Mouse (Mus musculus): ENCODE measurements around the gene Slmap.
A peak's percentile ranks its signal among the peaks of the same experiment; 100 is the strongest.
"Not testable (repeated sequence)": the region's sequence is repeated elsewhere in the genome, so short reads cannot be mapped to it uniquely, and the experiment has no call there.

Gene Slmap

DNA sequence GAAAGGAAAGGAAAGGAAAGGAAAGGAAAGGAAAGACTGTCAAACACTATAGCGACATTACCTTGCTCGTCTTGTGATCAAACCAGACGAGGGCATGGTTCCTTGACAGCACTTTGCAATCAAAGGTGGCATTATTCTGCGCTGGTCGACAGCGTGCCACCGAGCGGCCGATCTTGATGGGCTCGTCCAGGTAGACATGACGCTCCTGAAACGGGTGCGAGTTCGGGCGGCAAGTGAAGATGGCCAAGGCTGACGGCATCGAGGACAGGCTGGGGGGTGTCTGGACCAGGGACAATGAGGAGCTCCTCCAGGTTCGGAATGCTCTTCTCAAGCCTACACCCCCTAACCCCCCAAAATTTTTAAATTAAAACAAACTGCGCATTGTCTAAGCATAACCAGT, 1.5 kb downstream of the Slmap start:
- no peak for DNase-seq (ENCODE audit: low read depth, low spot score)

DNA sequence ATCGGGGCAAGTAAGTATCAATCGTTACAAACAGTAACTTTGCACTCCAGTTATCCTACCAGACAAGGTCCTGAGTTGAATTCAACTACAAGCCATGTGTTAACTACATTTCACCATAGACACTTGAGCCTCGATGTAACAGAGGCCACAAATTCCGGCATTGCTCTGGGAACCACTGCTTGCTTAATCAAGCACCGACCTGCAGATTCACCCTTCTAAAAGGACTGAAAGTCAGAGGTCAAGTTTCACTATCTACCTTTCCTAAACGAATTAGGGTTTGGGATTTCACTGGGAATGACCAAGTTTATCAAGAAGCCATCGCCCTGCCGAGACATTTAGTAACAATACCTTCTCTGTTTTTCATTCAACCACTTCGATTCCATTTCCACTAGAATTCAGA, 2.0 kb downstream of the Slmap start:
- no peak for DNase-seq (ENCODE audit: low read depth, low spot score)

DNA sequence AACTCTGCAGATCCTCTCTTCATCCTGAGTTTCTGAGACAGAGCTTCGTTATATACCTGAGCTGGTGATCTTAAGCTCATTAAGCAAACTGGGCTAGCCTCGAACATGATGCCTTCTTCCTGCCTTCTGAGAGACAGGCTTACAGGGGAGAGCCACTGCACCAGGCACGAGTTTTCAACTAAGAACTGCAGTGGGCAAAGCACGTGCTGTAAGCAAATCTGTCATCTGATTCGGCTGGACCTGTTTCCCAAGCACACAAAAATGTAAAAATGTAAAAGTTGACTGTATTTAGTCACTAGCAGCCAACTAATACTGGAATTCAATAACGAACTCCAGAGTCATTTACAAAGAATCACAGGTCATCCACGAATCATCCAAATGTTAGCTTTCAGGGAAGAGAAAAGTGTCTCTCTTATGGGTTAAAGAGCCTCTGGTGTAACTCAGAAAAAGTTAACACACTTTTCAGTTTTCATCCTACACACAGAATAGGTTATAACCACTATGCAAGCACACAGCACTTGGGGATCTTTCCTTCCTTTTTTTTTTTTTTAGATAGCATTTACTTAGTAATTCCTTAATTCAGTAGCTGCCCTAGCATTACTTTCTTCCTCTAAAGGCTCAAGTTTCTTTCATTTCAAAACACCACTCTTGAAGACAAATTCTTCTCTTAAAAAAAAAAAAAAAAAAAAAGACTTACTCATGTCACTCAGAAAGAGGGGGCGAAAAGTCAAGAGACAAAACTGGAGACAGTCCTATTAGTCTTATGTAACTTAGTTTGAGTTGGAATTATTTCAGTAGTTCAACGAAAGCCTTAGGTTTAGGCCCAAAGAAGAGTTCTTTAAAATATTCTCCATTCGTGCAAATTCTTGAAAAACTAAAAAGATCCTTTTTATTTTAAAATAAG, 3.1 kb downstream of the Slmap start:
- DNase-seq (ENCODE audit: low read depth, low spot score): no peak

DNA sequence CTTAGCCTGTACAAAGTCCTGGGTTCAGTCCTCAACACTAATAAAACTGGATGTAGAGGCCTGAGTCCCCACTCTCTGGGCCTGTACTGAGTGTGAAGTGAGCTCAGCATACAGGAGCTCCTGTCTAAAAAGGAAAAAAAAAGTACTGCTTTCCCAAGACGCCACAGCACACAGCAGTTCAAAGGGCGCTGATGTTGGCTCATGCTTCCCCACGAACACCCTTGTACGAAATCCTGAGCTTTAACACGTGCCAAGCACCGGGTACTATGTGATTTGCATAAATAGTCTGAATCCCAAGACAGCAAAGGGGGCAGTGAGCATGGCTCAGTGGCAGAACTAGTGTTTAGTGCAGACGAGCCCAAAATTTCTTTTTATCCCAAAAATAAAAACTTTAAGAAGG, 4.4 kb downstream of the Slmap start:
- no peak for DNase-seq (ENCODE audit: low read depth, low spot score)

DNA sequence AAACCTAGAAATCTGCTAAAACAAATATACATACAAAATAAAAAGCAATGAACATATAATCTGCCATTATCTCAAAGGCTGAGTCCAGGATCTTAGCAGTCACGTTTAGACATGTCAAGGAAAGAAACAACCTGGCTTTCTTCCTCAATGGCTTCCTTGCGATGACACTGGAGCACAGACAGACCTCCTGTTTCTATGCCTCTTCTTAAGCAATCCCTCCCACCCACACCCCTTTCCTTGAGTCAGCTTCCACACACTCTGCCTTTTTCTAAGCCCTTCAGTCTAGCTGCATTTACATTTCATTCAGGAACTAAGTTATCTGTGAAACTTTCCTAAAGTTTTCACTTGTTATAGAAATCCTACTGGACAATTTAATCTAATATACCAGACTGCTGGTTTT, 6.4 kb downstream of the Slmap start:
- no peak for DNase-seq (ENCODE audit: low read depth, low spot score)

DNA sequence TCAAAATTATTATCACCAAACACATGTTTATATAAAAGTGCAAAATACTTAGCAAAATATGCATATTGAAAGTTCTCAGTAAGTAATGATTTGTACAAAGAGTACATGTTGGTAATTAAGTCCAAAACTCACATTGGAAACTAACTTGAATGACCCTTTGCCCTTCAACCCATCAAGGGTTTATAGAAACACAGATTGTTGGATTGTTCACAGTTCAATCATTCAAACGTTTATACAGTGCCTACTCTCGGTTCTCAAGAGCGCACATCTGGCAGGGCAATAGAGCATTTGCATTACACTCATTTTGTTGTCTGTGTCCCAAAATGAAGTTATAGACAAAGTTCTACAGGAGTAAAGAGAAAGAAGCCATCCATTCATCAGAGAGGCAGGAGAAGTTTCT, 8.8 kb downstream of the Slmap start:
- peak; percentile 57 for DNase-seq (ENCODE audit: low read depth, low spot score)

DNA sequence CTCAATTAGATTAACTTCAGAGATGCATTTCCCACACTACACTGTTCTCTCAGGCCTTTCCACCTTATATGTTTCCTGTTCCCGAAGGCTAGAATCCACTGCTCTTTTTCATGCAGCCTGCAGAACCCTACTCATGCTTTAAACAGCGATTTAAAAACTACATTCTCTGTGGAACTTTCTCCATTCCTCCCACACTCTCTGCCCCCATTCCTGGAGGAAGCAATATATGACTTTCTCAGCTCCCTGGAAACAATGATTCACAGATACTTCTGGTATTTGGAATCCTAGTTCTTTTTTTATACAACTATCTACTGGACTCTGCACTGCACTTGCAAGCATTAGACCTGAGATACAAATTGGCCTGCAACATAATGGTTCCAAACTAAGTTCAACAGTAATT, 11.6 kb downstream of the Slmap start:
- DNase-seq (ENCODE audit: low read depth, low spot score): no peak

DNA sequence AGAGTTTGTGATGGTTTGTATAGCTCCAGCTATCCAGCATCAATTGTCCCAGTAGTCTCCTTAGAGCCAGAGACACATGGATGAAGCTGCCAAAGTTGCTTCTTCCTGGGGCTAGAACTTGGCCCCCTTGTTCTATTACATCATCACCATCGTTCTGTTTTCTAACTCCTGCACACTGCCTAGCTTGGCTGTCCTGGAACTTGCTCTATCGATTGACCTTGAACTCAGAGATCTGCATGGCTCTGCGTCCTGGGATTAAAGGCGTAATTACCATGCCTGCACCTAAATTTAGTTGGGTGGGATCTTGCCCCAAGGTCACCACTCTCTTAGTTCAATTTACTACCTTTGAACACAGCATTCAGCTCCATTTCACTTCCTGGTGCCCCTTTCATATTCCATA, 14.9 kb downstream of the Slmap start:
- peak; percentile 32 for DNase-seq (ENCODE audit: low read depth, low spot score)

DNA sequence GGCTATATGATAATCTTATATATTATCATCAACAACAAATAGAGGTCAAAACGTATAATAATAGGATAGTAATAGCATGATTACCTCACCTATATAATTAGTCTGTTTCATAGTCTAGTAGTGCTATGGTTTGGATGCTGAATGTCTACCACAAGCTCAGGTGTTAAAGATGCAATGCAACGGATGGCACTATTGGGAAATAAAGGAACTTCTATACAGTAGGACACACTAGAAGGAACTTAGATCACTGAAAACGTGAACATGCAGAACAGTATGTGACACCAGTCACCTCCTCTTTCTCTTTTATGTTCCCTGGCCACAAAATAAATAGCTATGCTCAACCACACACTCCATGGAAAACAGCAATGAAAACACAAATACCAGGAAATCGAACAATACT, 16.9 kb downstream of the Slmap start:
- no peak for DNase-seq (ENCODE audit: low read depth, low spot score)

DNA sequence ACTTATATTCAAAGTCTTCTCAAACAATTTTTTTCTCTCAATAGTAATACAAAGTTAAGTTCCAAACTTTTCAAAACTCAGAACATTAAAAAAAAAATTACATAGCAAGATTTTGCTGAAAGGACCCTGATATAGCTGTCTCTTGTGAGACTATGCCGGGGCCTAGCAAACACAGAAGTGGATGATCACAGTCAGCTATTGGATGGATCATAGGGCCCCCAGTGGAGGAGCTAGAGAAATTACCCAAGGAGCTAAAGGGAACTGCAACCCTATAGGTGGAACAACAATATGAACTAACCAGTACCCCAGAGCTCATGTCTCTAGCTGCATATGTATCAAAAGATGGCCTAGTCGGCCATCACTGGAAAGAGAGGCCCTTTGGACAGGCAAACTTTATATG, 18.5 kb downstream of the Slmap start:
- DNase-seq (ENCODE audit: low read depth, low spot score): not testable (repeated sequence)

DNA sequence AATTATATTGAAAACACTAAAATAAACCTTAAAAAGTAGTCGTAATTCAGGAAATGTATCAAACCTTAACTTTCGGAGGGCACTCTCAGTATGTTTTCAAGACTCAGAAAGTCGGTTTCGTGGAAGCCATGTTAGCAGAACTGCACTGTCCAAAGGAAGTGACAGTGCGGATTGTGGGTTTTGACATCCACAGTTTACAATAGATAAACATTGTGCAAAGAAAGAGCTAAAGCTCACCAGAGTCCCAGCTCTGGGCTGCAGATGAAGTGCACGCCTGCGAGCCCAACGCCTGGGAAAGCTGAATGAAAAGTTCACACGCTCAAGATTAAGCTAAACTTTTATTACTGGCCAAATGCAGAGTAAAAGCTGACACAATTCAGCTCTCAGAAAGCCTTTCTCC, 18.9 kb downstream of the Slmap start:
- DNase-seq (ENCODE audit: low read depth, low spot score): no peak

DNA sequence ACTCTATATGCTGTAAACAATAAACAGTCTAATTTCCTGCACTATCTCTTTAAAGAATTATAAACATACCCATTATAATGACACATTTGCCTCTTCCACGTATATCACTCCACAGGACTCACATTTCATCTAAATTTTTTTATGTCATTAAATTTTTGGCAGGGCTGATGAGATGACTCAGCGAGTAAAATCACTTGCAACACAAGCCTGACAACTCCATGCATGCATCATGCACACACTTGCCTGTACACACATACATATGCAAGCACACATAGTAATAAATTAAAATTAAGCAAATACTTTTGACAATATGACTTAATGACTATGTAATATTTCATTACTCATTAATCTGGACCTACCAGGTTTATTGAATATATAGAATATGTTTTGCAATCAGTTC, 24.2 kb downstream of the Slmap start:
- DNase-seq (ENCODE audit: low read depth, low spot score): no peak

DNA sequence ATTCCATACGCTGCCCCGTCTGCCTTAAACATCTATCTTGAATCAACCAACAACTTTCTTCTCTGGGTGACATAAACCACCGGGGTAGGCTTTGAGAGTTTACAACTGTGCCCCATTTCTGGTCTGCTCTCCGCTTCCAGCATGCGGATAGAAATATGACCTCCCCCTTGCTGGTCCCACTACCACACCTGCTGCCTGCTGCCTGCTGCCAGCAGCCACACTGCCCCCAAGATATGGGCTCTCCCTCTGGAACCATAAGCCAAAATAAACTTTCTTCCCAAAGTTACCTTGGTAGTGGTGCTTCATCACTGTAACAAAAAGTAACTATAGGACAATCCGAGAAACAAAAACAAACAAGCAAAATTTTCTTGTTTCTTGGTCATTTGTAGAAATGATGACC, 26.6 kb downstream of the Slmap start:
- DNase-seq (ENCODE audit: low read depth, low spot score): no peak

DNA sequence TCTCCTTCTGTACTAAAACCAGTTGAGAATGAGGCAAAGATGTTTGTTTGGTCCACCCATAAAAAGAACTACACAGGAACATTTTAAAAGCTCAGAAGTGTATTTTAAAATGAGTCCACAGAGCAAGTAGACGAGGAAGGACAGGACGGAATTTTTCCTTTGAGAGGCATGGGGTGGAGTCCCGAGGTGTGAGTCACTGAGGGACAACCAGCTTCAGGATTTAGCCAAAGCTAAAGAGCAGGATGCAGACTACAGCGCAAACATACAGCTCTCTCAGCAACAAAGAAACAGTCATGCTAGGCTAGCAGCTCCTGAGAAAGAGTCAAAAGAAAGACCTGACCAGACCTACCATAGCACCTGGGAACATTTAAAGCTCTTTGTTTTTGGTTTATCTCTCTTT, 27.4 kb downstream of the Slmap start:
- DNase-seq (ENCODE audit: low read depth, low spot score): no peak

DNA sequence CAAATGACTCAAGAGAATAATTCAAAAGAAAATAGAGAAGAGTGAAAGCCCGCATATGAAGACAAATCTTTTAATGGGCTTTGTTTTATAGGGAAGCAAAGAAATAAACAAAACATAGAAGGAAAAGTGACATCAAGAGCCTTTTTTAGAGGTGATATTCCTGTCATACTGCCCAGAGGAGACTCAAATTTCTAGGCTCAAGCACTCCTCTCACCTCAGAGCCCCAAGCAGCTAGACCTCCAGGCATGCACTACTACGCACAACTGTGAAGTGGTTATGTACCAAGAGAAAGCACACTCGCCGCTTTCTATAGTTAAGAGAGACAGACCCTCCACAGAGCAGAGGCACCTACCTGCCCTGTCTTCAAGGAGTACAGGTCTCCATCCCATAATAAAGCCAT, 30.2 kb downstream of the Slmap start:
- no peak for DNase-seq (ENCODE audit: low read depth, low spot score)

DNA sequence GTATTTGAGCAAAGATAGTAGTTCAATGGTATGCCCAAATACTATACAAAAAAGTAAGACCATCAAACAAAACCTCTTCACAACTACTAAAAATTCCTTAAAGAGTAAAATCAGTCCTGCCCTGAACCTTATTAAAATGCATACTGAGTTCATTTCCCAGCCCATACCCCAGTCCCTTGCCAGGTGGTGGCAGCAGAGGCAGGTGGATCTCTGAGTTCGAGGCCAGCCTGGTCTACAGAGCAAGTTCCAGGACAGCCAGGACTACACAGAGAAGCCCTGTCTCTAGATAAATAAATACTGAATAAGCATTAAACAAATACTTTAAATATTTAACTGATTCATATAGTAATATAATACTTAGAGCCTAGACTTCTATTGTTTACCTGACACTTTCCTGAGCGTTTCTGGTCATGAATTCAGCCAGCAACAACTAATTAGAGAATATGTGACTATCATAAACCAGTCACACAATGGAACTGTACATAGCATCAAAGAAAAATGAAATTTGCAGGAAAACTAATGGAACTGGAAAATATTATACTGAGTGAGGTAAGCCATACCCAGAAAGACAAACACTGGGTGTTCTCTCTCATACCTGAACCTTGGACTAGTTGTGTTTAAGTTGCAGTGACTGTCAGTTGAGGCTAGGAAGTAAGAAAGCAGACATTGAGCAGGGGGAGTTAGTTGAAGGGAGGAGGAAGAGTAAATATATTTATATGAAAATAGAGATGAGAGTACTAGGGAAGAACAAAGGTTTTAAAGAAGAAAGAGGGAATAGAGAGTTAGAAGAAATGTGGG, 34.4 kb downstream of the Slmap start:
- DNase-seq (ENCODE audit: low read depth, low spot score): no peak

DNA sequence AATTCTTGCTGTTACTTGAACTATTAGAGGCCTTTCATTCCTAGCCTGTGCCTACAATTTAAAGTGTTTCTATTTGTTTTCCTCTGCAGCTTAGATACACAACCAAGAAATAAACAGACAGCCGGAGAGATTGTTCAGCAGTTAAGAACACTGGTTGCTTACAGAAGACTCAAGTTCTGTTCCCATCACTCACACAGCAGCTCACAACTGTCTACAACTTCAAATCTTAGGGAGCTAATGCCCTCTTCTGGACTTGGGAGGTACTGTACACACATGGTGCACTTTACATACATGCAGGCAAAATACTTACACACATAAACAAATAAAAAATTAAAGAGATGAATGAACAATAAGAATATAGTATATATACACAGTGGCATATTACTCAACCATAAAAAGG, 39.7 kb downstream of the Slmap start:
- peak; percentile 32 for DNase-seq (ENCODE audit: low read depth, low spot score)

DNA sequence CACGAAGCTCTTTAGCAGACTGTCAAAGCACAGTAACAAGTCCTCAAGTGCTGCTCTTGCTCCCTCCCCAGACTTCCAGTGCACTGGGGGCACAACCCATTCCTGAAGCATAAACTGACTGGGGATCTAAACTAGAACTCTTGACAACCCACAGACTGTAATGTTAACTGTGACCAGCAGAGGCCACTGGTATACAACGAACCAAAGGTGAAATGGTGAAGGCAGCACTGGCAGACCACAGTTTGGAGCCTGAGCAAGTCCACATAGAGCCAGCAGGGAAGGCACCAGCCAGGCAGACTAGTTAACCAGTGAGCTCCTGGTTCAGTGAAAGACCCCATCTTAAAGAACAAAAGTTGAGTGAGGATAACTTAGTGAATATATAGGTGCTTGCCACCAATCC, 43.6 kb downstream of the Slmap start:
- DNase-seq (ENCODE audit: low read depth, low spot score): peak; percentile 84

DNA sequence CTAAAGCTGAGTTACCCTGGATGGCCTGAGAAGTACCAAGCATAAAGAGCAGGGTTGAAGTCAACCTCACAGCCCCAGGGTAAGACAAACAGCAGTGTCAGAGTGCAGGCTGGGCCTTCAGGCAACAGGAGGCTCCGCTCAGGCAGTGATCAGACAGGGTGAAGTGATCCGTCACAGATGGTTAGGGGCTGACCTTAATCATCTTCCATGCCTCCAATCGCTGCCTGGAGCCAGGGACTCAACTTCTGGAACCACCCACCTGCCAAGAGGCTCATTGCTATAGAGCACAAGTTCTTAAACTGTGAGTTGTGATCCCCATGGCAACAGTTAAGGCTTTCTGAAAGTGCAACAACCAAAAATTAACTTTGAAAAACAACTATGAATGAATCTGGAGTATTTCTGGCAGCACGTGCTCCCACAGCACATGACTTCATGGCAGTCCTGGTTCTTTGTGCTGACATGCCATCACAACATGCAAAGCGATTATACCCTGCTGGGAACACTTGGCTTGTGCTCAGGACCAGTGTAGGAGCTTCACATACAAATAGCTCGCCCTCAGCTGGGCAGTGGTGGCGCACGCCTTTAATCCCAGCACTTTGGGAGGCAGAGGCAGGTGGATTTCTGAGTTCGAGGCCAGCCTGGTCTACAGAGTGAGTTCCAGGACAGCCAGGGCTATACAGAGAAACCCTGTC, 46.3 kb downstream of the Slmap start:
- DNase-seq (ENCODE audit: low read depth, low spot score): peak; percentile 62

DNA sequence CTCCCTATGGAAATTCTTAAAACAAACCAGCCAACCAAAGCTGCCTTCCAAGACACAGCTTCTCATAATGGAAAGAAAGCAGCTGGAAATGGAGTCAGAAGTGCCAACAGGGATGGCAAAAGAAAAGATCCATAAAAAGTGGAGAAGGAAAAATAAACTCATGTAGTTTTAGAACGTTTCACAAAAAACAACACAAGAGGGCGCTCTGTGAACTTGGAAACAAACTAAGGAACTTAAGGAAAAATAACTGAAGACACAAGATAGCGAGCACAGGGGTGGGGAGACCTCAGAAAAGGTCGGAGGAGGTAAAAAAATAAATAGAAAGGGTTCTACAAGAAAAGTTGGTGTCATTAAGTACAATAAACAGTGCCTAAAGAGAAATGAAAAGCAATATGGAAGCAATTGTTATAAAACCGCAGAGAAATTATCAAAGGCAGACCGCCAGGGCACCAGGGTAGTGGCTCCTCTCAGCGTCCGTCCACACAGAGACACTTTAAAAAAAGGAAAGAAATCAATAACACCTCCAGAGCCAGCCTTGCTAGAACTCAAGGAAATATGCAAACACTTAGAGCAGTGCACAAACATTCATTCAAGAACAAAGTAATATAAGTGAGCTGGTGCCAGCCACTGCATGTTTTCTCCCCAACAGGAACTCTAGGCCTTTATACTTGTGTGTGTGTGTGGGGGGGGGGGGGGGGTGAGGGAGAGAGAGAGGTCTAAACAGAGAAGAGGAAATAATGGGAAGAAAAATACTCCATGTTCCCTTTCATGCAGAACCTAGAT, 48.1 kb downstream of the Slmap start:
- DNase-seq (ENCODE audit: low read depth, low spot score): peak; percentile 70

DNA sequence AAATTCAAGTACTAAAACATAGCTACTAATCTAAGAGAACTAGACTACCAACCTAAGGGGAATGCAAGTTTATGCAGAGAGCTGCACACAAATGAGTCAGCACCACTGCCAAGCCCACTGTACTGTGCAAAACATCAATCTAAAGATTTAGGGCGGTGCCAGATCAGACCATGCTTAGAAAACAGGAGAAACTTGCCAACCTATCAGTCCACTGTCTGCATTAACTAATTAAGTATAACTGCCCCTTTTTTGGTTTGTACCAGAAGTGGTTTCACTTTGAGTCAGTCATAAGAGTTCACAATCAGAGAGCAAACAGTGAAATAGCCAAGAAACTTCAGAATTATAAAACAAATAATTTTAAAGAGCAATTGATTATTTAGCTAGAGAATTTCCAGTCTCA, 53.3 kb downstream of the Slmap start:
- DNase-seq (ENCODE audit: low read depth, low spot score): no peak

DNA sequence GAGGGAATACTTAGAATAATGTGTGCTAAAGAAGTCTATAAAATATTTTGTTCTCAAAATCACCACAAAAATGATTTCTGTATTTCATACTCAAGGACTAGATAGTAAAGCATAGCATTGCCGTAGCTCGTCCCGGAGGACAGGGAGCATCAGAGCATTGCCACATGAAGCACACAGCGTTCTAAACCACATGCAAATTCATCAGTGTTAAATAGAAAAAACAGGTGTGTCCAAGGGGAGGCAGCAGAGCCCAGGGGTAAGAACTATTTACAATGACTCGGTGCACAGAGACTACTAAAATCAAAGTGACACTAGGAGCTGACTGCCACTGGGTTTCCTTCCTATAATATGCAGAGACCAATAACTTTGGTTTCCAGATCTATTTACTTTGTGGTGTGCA, 57.0 kb downstream of the Slmap start:
- no peak for DNase-seq (ENCODE audit: low read depth, low spot score)

Measured in ZHBTc4 (cell line).